Mouse (Mus musculus) limb, embryonic 14.5 days (tissue): ENCODE results near the gene Olfr1287. TPM values are rescaled to one million over a fixed set of nuclear protein-coding genes. Genes with fewer than 3 reads are reported as not detected.

ENCODE experiments used
- ATAC-seq: fragments of 200-750 bp; cut with Nextera tagmentation; 2 replicates; pipeline ENCODE4 v1.8.0; 2017; ENCODE audit warnings: low read depth, moderate number of reproducible peaks, moderate TSS enrichment; ENCODE audit not compliant: low FRiP score
- DNase-seq: peaks from one replicate; pipeline ENCODE4 v3.0.0-alpha.2; 2015; ENCODE audit warnings: low spot score
- H3K27ac ChIP-seq: fragments of 300-500 bp; sonication (generic); replicated peaks from 2 replicates; pipeline ENCODE4 v1.5.1; 2014; ENCODE audit warnings: low read depth, mild to moderate bottlenecking, low read length, moderate library complexity, mixed read lengths
- H3K27me3 ChIP-seq: fragments of 300-500 bp; sonication (generic); 2 replicates; pipeline ENCODE4 v1.6.1; 2014; ENCODE audit warnings: low read length, mixed read lengths; ENCODE audit not compliant: control insufficient read depth, insufficient read depth
- H3K36me3 ChIP-seq: fragments of 300-500 bp; sonication (generic); 2 replicates; pipeline ENCODE4 v1.6.1; 2014; ENCODE audit warnings: mild to moderate bottlenecking, low read length, moderate library complexity, mixed read lengths; ENCODE audit not compliant: control insufficient read depth, insufficient read depth
- H3K4me1 ChIP-seq: fragments of 300-500 bp; sonication (generic); 2 replicates; pipeline ENCODE4 v1.6.1; 2014; ENCODE audit warnings: antibody characterized with exemption, low read length, mixed read lengths; ENCODE audit not compliant: control insufficient read depth, insufficient read depth
- H3K4me2 ChIP-seq: fragments of 300-500 bp; sonication (generic); replicated peaks from 2 replicates; pipeline ENCODE4 v1.6.1; 2014; ENCODE audit warnings: low read depth, mild to moderate bottlenecking, low read length, moderate library complexity; ENCODE audit not compliant: severe bottlenecking
- H3K4me3 ChIP-seq: fragments of 300-500 bp; sonication (generic); replicated peaks from 2 replicates; pipeline ENCODE4 v1.5.1; 2014; ENCODE audit warnings: low read length
- H3K9ac ChIP-seq: fragments of 300-500 bp; sonication (generic); 2 replicates; pipeline ENCODE4 v1.6.1; 2014; ENCODE audit warnings: mild to moderate bottlenecking, low read depth, low read length, moderate library complexity; ENCODE audit not compliant: severe bottlenecking
- H3K9me3 ChIP-seq: fragments of 300-500 bp; sonication (generic); 2 replicates; pipeline ENCODE4 v1.6.1; 2016; ENCODE audit warnings: low read length; ENCODE audit not compliant: control insufficient read depth
- POLR2A ChIP-seq: fragments of 200-500 bp; IDR thresholded peaks from 2 replicates; pipeline ENCODE4 v1.8.0; 2012; ENCODE audit warnings: inconsistent platforms, mild to moderate bottlenecking, moderate library complexity, borderline replicate concordance; ENCODE audit not compliant: insufficient read depth, insufficient read length; ENCODE audit errors: extremely low read depth
- WGBS: fragments of 180-500 bp; shearing (Covaris S2); extraction: QIAGEN DNeasy Blood & Tissue Kit; methylation state at CpG from one replicate; pipeline ENCODE4 v1.1.7; 2014; 5-methylcytosine and 5-hydroxymethylcytosine counted together
- polyA plus RNA-seq, 2 experiments: library from polyadenylated mRNA; depleted of rRNA in 1 of 2; stranded (reverse) in 1 of 2; unstranded in 1 of 2; fragments of >200 nt; fragmentation: Nextera tagmentation in 1 of 2; extraction: Ambion mirVana in 1 of 2; gene quantifications; 2 replicates each; pipeline versions ENCODE4 v1.2.1 to v1.2.3; 2012 to 2014

Olfr1287 gene
- polyA plus RNA-seq (2012; rRNA removed) (not detected in 2 replicates), polyA plus RNA-seq (2014; fragmentation: Nextera tagmentation; extraction: Ambion mirVana) (not detected in 2 replicates)

- H3K27me3 ChIP-seq: no peaks in the 10 kb centered on the region
- ATAC-seq (no peak), DNase-seq (no peak)
- no peak within 1 kb of the TSS for H3K4me3 ChIP-seq
- 67% methylated on average over 1 of the region's 1 CpGs for WGBS
- no peak for TF ChIP-seq POLR2A
- no peak within 1 kb of the TSS for H3K4me2 ChIP-seq
- H3K9me3 ChIP-seq: no peaks in the 10 kb centered on the region
- H3K4me1 ChIP-seq: no peaks in the 10 kb centered on the region
- no peak within 1 kb of the TSS for H3K9ac ChIP-seq
- H3K27ac ChIP-seq: no peak within 1 kb of the TSS
- no peaks in the 10 kb centered on the region for H3K36me3 ChIP-seq
These were observed at the start of gene Olfr1287 for GRCm38 (mm10) chr2:111448842-111449241. Gene Olfr1287, plus strand, starts transcription at chr2:111449142.

DNA sequence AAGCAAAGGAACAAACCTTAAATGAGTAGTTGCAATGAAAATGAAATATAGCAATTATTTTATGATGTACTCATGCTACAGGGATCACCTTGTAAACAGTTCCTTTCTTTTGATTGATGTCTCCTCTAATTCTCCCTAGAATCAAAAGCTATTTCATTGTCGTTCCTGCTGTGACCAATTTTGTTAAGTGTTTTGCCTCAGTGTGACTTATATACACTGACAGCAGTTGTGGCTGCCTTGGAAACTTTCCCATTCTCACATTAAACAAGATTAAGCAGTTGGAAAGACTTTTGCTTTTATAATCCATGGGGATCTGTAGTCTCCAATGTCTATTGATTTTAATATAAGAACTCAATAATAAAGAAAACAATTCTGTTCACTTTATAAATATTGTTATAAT, 26.0 kb upstream of the Olfr1287 start, which contains the start of gene Olfr1286:
Olfr1286 (minus strand) TSS at position 185 of the 400 bp plus-strand sequence.
- H3K36me3 ChIP-seq: no peaks in the 10 kb centered on the region
- 66% methylated on average over 1 of the region's 1 CpGs for WGBS
- H3K4me1 ChIP-seq: no peaks in the 10 kb centered on the region
- no peak within 1 kb of the TSS for H3K4me2 ChIP-seq
- no peaks in the 10 kb centered on the region for H3K9me3 ChIP-seq
- no peak within 1 kb of the TSS for H3K27ac ChIP-seq
- no peak for DNase-seq
- no peak for TF ChIP-seq POLR2A
- H3K4me3 ChIP-seq: no peak within 1 kb of the TSS
- ATAC-seq: no peak
- H3K9ac ChIP-seq: no peak within 1 kb of the TSS
- no peaks in the 10 kb centered on the region for H3K27me3 ChIP-seq

GRCm38 (mm10) chr2:111473801-111474200, 24.9 kb downstream of the Olfr1287 start, which contains the start of gene Olfr1288:
Gene Olfr1288, plus strand, starts transcription at chr2:111474101.
- 90% methylated on average over 1 of the region's 1 CpGs for WGBS
- TF ChIP-seq POLR2A: no peak
- H3K4me1 ChIP-seq: no peaks in the 10 kb centered on the region

DNA sequence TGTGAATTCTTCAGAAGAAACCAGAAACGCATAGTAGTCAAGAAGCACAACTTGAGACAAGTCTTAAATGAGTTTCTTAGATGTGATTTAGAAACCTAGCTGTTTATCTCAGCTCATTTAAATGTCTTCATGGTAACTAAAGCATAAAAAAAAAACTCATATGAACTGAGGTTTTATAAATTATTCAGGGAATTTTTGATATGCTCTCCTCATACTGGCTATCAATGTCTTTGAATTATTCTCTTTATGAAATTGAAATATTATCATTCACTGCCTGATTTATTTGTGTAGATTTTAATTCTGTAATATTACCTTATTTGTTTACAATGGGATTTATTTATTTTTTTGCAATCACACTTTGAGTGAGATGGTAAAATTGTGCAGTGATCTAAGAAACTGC, 31.6 kb downstream of the Olfr1287 start, which contains the start of gene Olfr1289:
Olfr1289 (plus strand) TSS at position 301 of the 400 bp plus-strand sequence.
- Histone ChIP-seq H3K4me2 (no peak within 1 kb of the TSS), H3K4me1 (no peaks in the 10 kb centered on the region), H3K27me3 (no peaks in the 10 kb centered on the region), H3K4me3 (no peak within 1 kb of the TSS), H3K9me3 (no peaks in the 10 kb centered on the region), H3K36me3 (no peaks in the 10 kb centered on the region), H3K9ac (no peak within 1 kb of the TSS), H3K27ac (no peak within 1 kb of the TSS)
- no peak for TF ChIP-seq POLR2A
- WGBS: 83% methylated on average over 1 of the region's 1 CpGs
- DNase-seq (no peak), ATAC-seq (no peak)

More at GRCm38 (mm10) chr2:111473801-111474200, 24.9 kb downstream of the Olfr1287 start, which contains the start of gene Olfr1288:
- no peak within 1 kb of the TSS for H3K4me2 ChIP-seq
- DNase-seq (no peak), ATAC-seq (no peak)
- H3K36me3 ChIP-seq: no peaks in the 10 kb centered on the region
- H3K4me3 ChIP-seq: no peak within 1 kb of the TSS
- H3K27me3 ChIP-seq: no peaks in the 10 kb centered on the region
- no peak within 1 kb of the TSS for H3K27ac ChIP-seq
- H3K9ac ChIP-seq: no peak within 1 kb of the TSS
- H3K9me3 ChIP-seq: no peaks in the 10 kb centered on the region

DNA sequence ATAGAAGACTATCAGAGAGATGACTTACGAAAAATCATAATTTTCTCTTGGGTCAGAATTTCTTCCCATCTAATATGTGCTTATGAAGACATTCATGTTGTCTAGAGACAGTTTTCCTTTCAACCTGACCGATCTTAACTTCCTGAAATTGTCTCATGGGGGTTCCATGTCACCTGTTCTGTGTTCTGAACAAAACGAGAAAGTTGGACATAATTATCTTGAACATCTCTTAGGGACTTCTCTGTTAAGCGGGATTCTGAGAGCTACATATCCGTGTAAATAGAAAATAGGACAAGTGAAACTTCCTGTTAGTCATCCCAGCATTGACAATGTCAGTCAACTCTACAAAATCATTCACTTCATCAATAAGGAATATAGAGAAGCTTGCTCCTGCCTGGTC, 44.8 kb downstream of the Olfr1287 start, which contains the start of gene Olfr1290:
Olfr1290 (minus strand) TSS at position 101 of the 400 bp plus-strand sequence.
- WGBS: 80% methylated on average over 5 of the region's 5 CpGs
- Histone ChIP-seq H3K4me1 (no peaks in the 10 kb centered on the region), H3K36me3 (no peaks in the 10 kb centered on the region), H3K4me2 (no peak within 1 kb of the TSS), H3K9me3 (no peaks in the 10 kb centered on the region), H3K27ac (no peak within 1 kb of the TSS), H3K4me3 (no peak within 1 kb of the TSS), H3K27me3 (no peaks in the 10 kb centered on the region), H3K9ac (no peak within 1 kb of the TSS)
- no peak for TF ChIP-seq POLR2A
- ATAC-seq (no peak), DNase-seq (no peak)
